ENCODE assay signal across 19 mouse cellular contexts in genomic region chr14:76631740-76632139, GRCm38 (mm10).
DNase-seq lines count a peak whose midpoint lies in the region; ATAC-seq and TF ChIP-seq lines count a peak whose summit lies in the region.
"Had no signal": no experiment of that assay in that cellular context is flagged by ENCODE, and none has a peak within 500 bp of the region (broad histone marks: within the 10 kb centered on the region; RNA-seq: fewer than 3 reads in every experiment).

No protein-coding gene starts in this region.

- no peak for TF ChIP-seq POLR2A in heart, adult 2 months (IDR thresholded peaks at IDR 0.05; ENCODE audit: insufficient read depth, low read depth, low read length)
- TF ChIP-seq POLR2A in ES-Bruce4 (IDR thresholded peaks at IDR 0.05; ENCODE audit: insufficient read depth, low read length), result no peak

- H3K79me2 ChIP-seq in heart, adult 2 months (replicated peaks; ENCODE audit: control insufficient read depth, insufficient read depth, low read length), result no peaks in the 10 kb centered on the region

- no peaks in the 10 kb centered on the region for H3K36me3 ChIP-seq in heart, adult 2 months (ENCODE audit: control insufficient read depth, insufficient read depth, low read length)
- no peaks in the 10 kb centered on the region for H3K36me3 ChIP-seq in ES-Bruce4 (ENCODE audit: control insufficient read depth, insufficient read depth, low read length, poor library complexity, severe bottlenecking)
- H3K36me3 ChIP-seq: hindbrain, embryonic 13.5 days; limb, embryonic 10.5 days; liver, embryonic 12.5 days had no signal

- no peak for ATAC-seq in megakaryocyte-erythroid progenitor cell, adult 5-6 weeks (replicated peaks; ENCODE audit: low FRiP score, low TSS enrichment, poor library complexity, severe bottlenecking)
- ATAC-seq: forebrain, embryonic 16.5 days; liver, embryonic 12.5 days had no signal

- no peak for TF ChIP-seq CTCF in heart, adult 2 months (IDR thresholded peaks at IDR 0.05)
- TF ChIP-seq CTCF in ES-Bruce4 (IDR thresholded peaks at IDR 0.05; ENCODE audit: low read depth, low read length), result no peak
- no peak for TF ChIP-seq CTCF in left cerebral cortex, adult 2 months (IDR thresholded peaks at IDR 0.05)

- no peak for TF ChIP-seq EP300 in heart, adult 2 months (IDR thresholded peaks at IDR 0.05; ENCODE audit: insufficient read depth, low read depth, low read length)
- TF ChIP-seq EP300 in ES-Bruce4 (IDR thresholded peaks at IDR 0.05; ENCODE audit: insufficient read depth, low read depth, low read length), result no peak

- H3K27me3 ChIP-seq in heart, adult 2 months (ENCODE audit: control insufficient read depth, insufficient read depth, low read length), result no peaks in the 10 kb centered on the region
- no peaks in the 10 kb centered on the region for H3K27me3 ChIP-seq in ES-Bruce4 (ENCODE audit: control insufficient read depth, insufficient read depth, low read length, poor library complexity, severe bottlenecking)
- H3K27me3 ChIP-seq: hindbrain, embryonic 13.5 days had no signal

- 65% methylated on average over 6 of the region's 6 CpGs for WGBS in heart, adult 2 months

- H3K4me3 ChIP-seq in heart, adult 2 months, result no peak overlapping the region
- no peak overlapping the region for H3K4me3 ChIP-seq in ES-Bruce4 (ENCODE audit: low read depth, low read length)
- no peak overlapping the region for H3K4me3 ChIP-seq in left cerebral cortex, adult 2 months
- H3K4me3 ChIP-seq: hindbrain, embryonic 13.5 days; limb, embryonic 10.5 days; liver, embryonic 12.5 days had no signal

- H3K27ac ChIP-seq in heart, adult 2 months, result peak overlapping the region; percentile 3; the same call in 1 of the 2 replicates
- peak overlapping the region; percentile 7; the same call in 1 of the 2 replicates for H3K27ac ChIP-seq in ES-Bruce4 (ENCODE audit: insufficient read depth, low read length)
- no peak overlapping the region for H3K27ac ChIP-seq in left cerebral cortex, adult 2 months
- H3K27ac ChIP-seq: hindbrain, embryonic 13.5 days; limb, embryonic 10.5 days; liver, embryonic 12.5 days had no signal

- DNase-seq in heart, adult 2 months, result no peak
- DNase-seq in heart, adult 8-10 months (ENCODE audit: low spot score), result no peak
- peak; percentile 12 for DNase-seq in 3T3-L1 (ENCODE audit: low read depth, low spot score)
- DNase-seq in gastrocnemius, postnatal 25 days, result peak; percentile 78
- no peak for DNase-seq in left cerebral cortex, adult 2 months (ENCODE audit: extremely low spot score in 1 of 2, low spot score in 2 of 2)
- DNase-seq: cerebellum, adult 11-12 months; cerebellum, postnatal 25 days; embryo, embryonic 11 days; kidney, postnatal 36 days; lung, adult 2 months; lung, postnatal 36 days; retina, postnatal 1 day; thymus, adult 2 months had no signal

- peaks cover 17% of the 10 kb centered on the region for H3K4me1 ChIP-seq in heart, adult 2 months (ENCODE audit: control insufficient read depth, insufficient read depth, low read length)
- peaks cover 22% of the 10 kb centered on the region for H3K4me1 ChIP-seq in ES-Bruce4 (ENCODE audit: control insufficient read depth, insufficient read depth, low read length)

- intact Hi-C loops in heart, adult 2 months (cut with DNase I), result loop anchor here (5.0 kb wide), 4 partner anchors 41 to 246 kb away; no protein-coding TSS in a partner anchor
- intact Hi-C loops in left cerebral cortex, adult 2 months (cut with DNase I), result loop anchor here (2.0 kb wide), 1 partner anchor 21 kb away; no protein-coding TSS in a partner anchor

- no peak overlapping the region for H3K9ac ChIP-seq in heart, adult 2 months (ENCODE audit: low read depth, low read length)
- H3K9ac ChIP-seq in ES-Bruce4 (ENCODE audit: low read depth, poor library complexity, severe bottlenecking), result no peak overlapping the region
- H3K9ac ChIP-seq: hindbrain, embryonic 13.5 days; liver, embryonic 12.5 days had no signal

- H3K9me3 ChIP-seq in ES-Bruce4 (replicated peaks; ENCODE audit: control insufficient read depth, insufficient read depth, low read length, poor library complexity, severe bottlenecking), result no peaks in the 10 kb centered on the region
- H3K9me3 ChIP-seq: hindbrain, embryonic 13.5 days; limb, embryonic 10.5 days; liver, embryonic 12.5 days had no signal

Comparison
In these comparisons a context has a peak if more than half of its experiments do, and no peak if none do; other contexts are left out.
1. DNase-seq: peak in 3T3-L1 (single experiment) and gastrocnemius, postnatal 25 days (single experiment); none in heart, adult 2 months (0 of 2), heart, adult 8-10 months (single experiment) and left cerebral cortex, adult 2 months (0 of 2).